Mouse (Mus musculus): ENCODE measurements around the gene Stn1. TPM values are rescaled to one million over a fixed set of nuclear protein-coding genes. Genes with fewer than 3 reads are reported as not detected.

The Stn1 gene
- polyA plus RNA-seq, 1 experiment from 2014 or later, result 58.9 TPM

- no peaks in the 10 kb centered on the region for H3K36me3 ChIP-seq (ENCODE audit: insufficient read depth, low read length)
- no peak overlapping the region for H3K9ac ChIP-seq (replicated peaks; ENCODE audit: low read length)
- no peaks in the 10 kb centered on the region for H3K27me3 ChIP-seq (ENCODE audit: insufficient read depth, low read length)
- no peak overlapping the region for H3K27ac ChIP-seq (ENCODE audit: low read length)
- 0 out of 2 replicates have a peak, but pooled peaks cover 3% of the 10 kb centered on the region for H3K9me3 ChIP-seq (ENCODE audit: low read length)
- peaks cover 8% of the 10 kb centered on the region for H3K4me1 ChIP-seq (ENCODE audit: insufficient read depth, low read length)
- H3K4me2 ChIP-seq (replicated peaks; ENCODE audit: low read depth, low read length), result no peak overlapping the region
- no peak for ATAC-seq (ENCODE audit: low FRiP score, low TSS enrichment)
- H3K4me3 ChIP-seq (ENCODE audit: low read length), result no peak overlapping the region
- WGBS, result 85% methylated on average over 3 of the region's 3 CpGs
Measured at GRCm38 (mm10) chr19:47489233-47489632, 48.1 kb downstream of the Stn1 start.

- H3K4me1 ChIP-seq (ENCODE audit: insufficient read depth, low read length), result peaks cover 8% of the 10 kb centered on the region
- 39% methylated on average over 4 of the region's 4 CpGs for WGBS
- H3K9me3 ChIP-seq (ENCODE audit: low read length), result 0 out of 2 replicates have a peak, but pooled peaks cover 3% of the 10 kb centered on the region
- no peak for ATAC-seq (ENCODE audit: low FRiP score, low TSS enrichment)
- no peaks in the 10 kb centered on the region for H3K27me3 ChIP-seq (ENCODE audit: insufficient read depth, low read length)
- H3K4me2 ChIP-seq (replicated peaks; ENCODE audit: low read depth, low read length), result no peak overlapping the region
- H3K36me3 ChIP-seq (ENCODE audit: insufficient read depth, low read length), result no peaks in the 10 kb centered on the region
- H3K4me3 ChIP-seq (ENCODE audit: low read length), result no peak overlapping the region
- no peak overlapping the region for H3K9ac ChIP-seq (replicated peaks; ENCODE audit: low read length)
- H3K27ac ChIP-seq (ENCODE audit: low read length), result no peak overlapping the region
Measured at GRCm38 (mm10) chr19:47488250-47488649, 49.1 kb downstream of the Stn1 start.

GRCm38 (mm10) chr19:47487572-47487971 lies 49.7 kb downstream of the Stn1 start:
- Histone ChIP-seq H3K4me1 (ENCODE audit: insufficient read depth, low read length) (peaks cover 8% of the 10 kb centered on the region), H3K9ac (replicated peaks; ENCODE audit: low read length) (no peak overlapping the region), H3K27me3 (ENCODE audit: insufficient read depth, low read length) (no peaks in the 10 kb centered on the region), H3K9me3 (ENCODE audit: low read length) (0 out of 2 replicates have a peak, but pooled peaks cover 3% of the 10 kb centered on the region), H3K4me3 (ENCODE audit: low read length) (no peak overlapping the region), H3K4me2 (replicated peaks; ENCODE audit: low read depth, low read length) (no peak overlapping the region), H3K27ac (ENCODE audit: low read length) (no peak overlapping the region), H3K36me3 (ENCODE audit: insufficient read depth, low read length) (no peaks in the 10 kb centered on the region)
- 89% methylated on average over 9 of the region's 9 CpGs for WGBS
- no peak for ATAC-seq (ENCODE audit: low FRiP score, low TSS enrichment)

- no peaks in the 10 kb centered on the region for H3K27me3 ChIP-seq (ENCODE audit: insufficient read depth, low read length)
- 33% methylated on average over 9 of the region's 9 CpGs for WGBS
- peak; percentile 79 for ATAC-seq (ENCODE audit: low FRiP score, low TSS enrichment)
- H3K36me3 ChIP-seq (ENCODE audit: insufficient read depth, low read length), result no peaks in the 10 kb centered on the region
- H3K9ac ChIP-seq (replicated peaks; ENCODE audit: low read length), result peak overlapping the region; percentile 43; the same call in 1 of the 2 replicates
- H3K9me3 ChIP-seq (ENCODE audit: low read length), result peaks cover 10% of the 10 kb centered on the region; the same call in 1 of the 2 replicates
- H3K4me2 ChIP-seq (replicated peaks; ENCODE audit: low read depth, low read length), result peak overlapping the region; percentile 28; the same call in 1 of the 2 replicates
- peak overlapping the region; percentile 67 for H3K27ac ChIP-seq (ENCODE audit: low read length)
- H3K4me1 ChIP-seq (ENCODE audit: insufficient read depth, low read length), result peaks cover 8% of the 10 kb centered on the region
- H3K4me3 ChIP-seq (ENCODE audit: low read length), result no peak overlapping the region
Measured at GRCm38 (mm10) chr19:47485997-47486566, 51.2 kb downstream of the Stn1 start.

- Histone ChIP-seq H3K27ac (ENCODE audit: low read length) (no peak overlapping the region), H3K9ac (replicated peaks; ENCODE audit: low read length) (no peak overlapping the region), H3K27me3 (ENCODE audit: insufficient read depth, low read length) (no peaks in the 10 kb centered on the region), H3K4me3 (ENCODE audit: low read length) (no peak overlapping the region), H3K4me1 (ENCODE audit: insufficient read depth, low read length) (peaks cover 8% of the 10 kb centered on the region), H3K36me3 (ENCODE audit: insufficient read depth, low read length) (no peaks in the 10 kb centered on the region), H3K9me3 (ENCODE audit: low read length) (peaks cover 8% of the 10 kb centered on the region; the same call in 1 of the 2 replicates), H3K4me2 (replicated peaks; ENCODE audit: low read depth, low read length) (no peak overlapping the region)
- ATAC-seq (ENCODE audit: low FRiP score, low TSS enrichment), result no peak
- WGBS, result 87% methylated on average over 3 of the region's 3 CpGs
Measured at GRCm38 (mm10) chr19:47484110-47484509, 53.2 kb downstream of the Stn1 start.

- no peak for ATAC-seq (ENCODE audit: low FRiP score, low TSS enrichment)
- 66% methylated on average over 2 of the region's 3 CpGs for WGBS
- H3K4me1 ChIP-seq (ENCODE audit: insufficient read depth, low read length), result peaks cover 8% of the 10 kb centered on the region
Measured at GRCm38 (mm10) chr19:47483346-47483745, 54.0 kb downstream of the Stn1 start.

GRCm38 (mm10) chr19:47473453-47473852 lies 63.9 kb downstream of the Stn1 start:
- H3K27me3 ChIP-seq (ENCODE audit: insufficient read depth, low read length), result no peaks in the 10 kb centered on the region
- H3K9ac ChIP-seq (replicated peaks; ENCODE audit: low read length), result no peak overlapping the region
- H3K4me3 ChIP-seq (ENCODE audit: low read length), result no peak overlapping the region
- H3K4me1 ChIP-seq (ENCODE audit: insufficient read depth, low read length), result peaks cover 11% of the 10 kb centered on the region
- H3K36me3 ChIP-seq (ENCODE audit: insufficient read depth, low read length), result no peaks in the 10 kb centered on the region
- H3K4me2 ChIP-seq (replicated peaks; ENCODE audit: low read depth, low read length), result no peak overlapping the region
- H3K9me3 ChIP-seq (ENCODE audit: low read length), result no peaks in the 10 kb centered on the region
- WGBS, result 70% methylated on average over 3 of the region's 3 CpGs
- no peak for ATAC-seq (ENCODE audit: low FRiP score, low TSS enrichment)
- no peak overlapping the region for H3K27ac ChIP-seq (ENCODE audit: low read length)

More at GRCm38 (mm10) chr19:47483346-47483745, 54.0 kb downstream of the Stn1 start:
- Histone ChIP-seq H3K27ac (ENCODE audit: low read length) (no peak overlapping the region), H3K27me3 (ENCODE audit: insufficient read depth, low read length) (no peaks in the 10 kb centered on the region), H3K9ac (replicated peaks; ENCODE audit: low read length) (no peak overlapping the region), H3K4me3 (ENCODE audit: low read length) (no peak overlapping the region), H3K36me3 (ENCODE audit: insufficient read depth, low read length) (no peaks in the 10 kb centered on the region), H3K4me2 (replicated peaks; ENCODE audit: low read depth, low read length) (no peak overlapping the region), H3K9me3 (ENCODE audit: low read length) (peaks cover 7% of the 10 kb centered on the region; the same call in 1 of the 2 replicates)

GRCm38 (mm10) chr19:47472881-47473400 lies 64.4 kb downstream of the Stn1 start:
- Histone ChIP-seq H3K9ac (replicated peaks; ENCODE audit: low read length) (no peak overlapping the region; the same call in 1 of the 2 replicates), H3K27ac (ENCODE audit: low read length) (no peak overlapping the region), H3K4me2 (replicated peaks; ENCODE audit: low read depth, low read length) (peak overlapping the region; percentile 24; the same call in 1 of the 2 replicates), H3K9me3 (ENCODE audit: low read length) (no peaks in the 10 kb centered on the region), H3K4me3 (ENCODE audit: low read length) (no peak overlapping the region), H3K36me3 (ENCODE audit: insufficient read depth, low read length) (no peaks in the 10 kb centered on the region), H3K4me1 (ENCODE audit: insufficient read depth, low read length) (peaks cover 11% of the 10 kb centered on the region), H3K27me3 (ENCODE audit: insufficient read depth, low read length) (no peaks in the 10 kb centered on the region)
- peak; percentile 54; the same call in 1 of the 2 replicates for ATAC-seq (ENCODE audit: low FRiP score, low TSS enrichment)
- WGBS, result 25% methylated on average over 15 of the region's 15 CpGs

- Histone ChIP-seq H3K4me3 (ENCODE audit: low read length) (no peak overlapping the region), H3K27ac (ENCODE audit: low read length) (no peak overlapping the region), H3K36me3 (ENCODE audit: insufficient read depth, low read length) (no peaks in the 10 kb centered on the region), H3K9me3 (ENCODE audit: low read length) (no peaks in the 10 kb centered on the region), H3K27me3 (ENCODE audit: insufficient read depth, low read length) (no peaks in the 10 kb centered on the region), H3K4me2 (replicated peaks; ENCODE audit: low read depth, low read length) (no peak overlapping the region), H3K4me1 (ENCODE audit: insufficient read depth, low read length) (peaks cover 11% of the 10 kb centered on the region), H3K9ac (replicated peaks; ENCODE audit: low read length) (no peak overlapping the region)
- 79% methylated on average over 4 of the region's 4 CpGs for WGBS
- no peak for ATAC-seq (ENCODE audit: low FRiP score, low TSS enrichment)
Measured at GRCm38 (mm10) chr19:47471808-47472207, 65.5 kb downstream of the Stn1 start.

GRCm38 (mm10) chr19:47468750-47469149 lies 68.6 kb downstream of the Stn1 start:
- no peak for ATAC-seq (ENCODE audit: low FRiP score, low TSS enrichment)
- no peak overlapping the region for H3K9ac ChIP-seq (replicated peaks; ENCODE audit: low read length)

More at GRCm38 (mm10) chr19:47468750-47469149, 68.6 kb downstream of the Stn1 start:
- Histone ChIP-seq H3K27me3 (ENCODE audit: insufficient read depth, low read length) (no peaks in the 10 kb centered on the region), H3K9me3 (ENCODE audit: low read length) (no peaks in the 10 kb centered on the region), H3K4me3 (ENCODE audit: low read length) (no peak overlapping the region), H3K27ac (ENCODE audit: low read length) (no peak overlapping the region), H3K4me1 (ENCODE audit: insufficient read depth, low read length) (peaks cover 18% of the 10 kb centered on the region), H3K36me3 (ENCODE audit: insufficient read depth, low read length) (no peaks in the 10 kb centered on the region), H3K4me2 (replicated peaks; ENCODE audit: low read depth, low read length) (no peak overlapping the region)
- 77% methylated on average over 3 of the region's 3 CpGs for WGBS
